Mouse (Mus musculus) gastrocnemius, postnatal 36 days (tissue): ENCODE measurements around the gene Tbata. TPM values are rescaled to one million over a fixed set of nuclear protein-coding genes. Genes with fewer than 3 reads are reported as not detected.

Experiments
- microRNA-seq, 2 experiments: library from miRNA; unstranded; fragments of <30 nt; microRNA quantifications; one replicate each; pipeline ENCODE4 v1.2.0; 2021
- total RNA-seq, 2 experiments: library from RNA; stranded (reverse); gene quantifications; 2 replicates each; pipeline ENCODE4 v1.2.3; 2021

The Tbata gene
- total RNA-seq, 2 experiments from 2014 or later: 1.7 TPM; not detected in 1

Small RNA genes within 50 kb of the gene (microRNA-seq; reads per million reads assigned to microRNA genes)
- 0 reads per million in 2 experiments for gene Gm44308

Other genes starting within 250 kb of the Tbata start
- gene Pcbd1, start 82.6 kb upstream of the Tbata start, total RNA-seq: under 1 TPM; 0.79 to 0.82 TPM
- 1 to 10 TPM; 5.7 to 6.7 TPM for gene Sgpl1, start 24.3 kb upstream of the Tbata start, total RNA-seq
- gene Adamts14, start 101.5 kb downstream of the Tbata start, total RNA-seq: 1 to 10 TPM; 1.1 TPM
- gene Prf1, start 125.9 kb downstream of the Tbata start, total RNA-seq: not detected
- 1 to 10 TPM; 4.4 to 4.5 TPM for gene Pald1, start 211.6 kb downstream of the Tbata start, total RNA-seq
- gene Nodal, start 246.0 kb downstream of the Tbata start, total RNA-seq: under 1 TPM in 1 of 2 experiments, not detected in 1; 0.12 TPM